ENCODE assay signal across 12 mouse cellular contexts in genomic region chr17:13677225-13678148, GRCm38 (mm10).
A peak's percentile ranks its signal among the peaks of the same experiment; 100 is the strongest.
DNase-seq lines count a peak whose midpoint lies in the region; ATAC-seq and TF ChIP-seq lines count a peak whose summit lies in the region.
"Had no signal": no experiment of that assay in that cellular context is flagged by ENCODE, and none has a peak within 500 bp of the region (broad histone marks: within the 10 kb centered on the region; RNA-seq: fewer than 3 reads in every experiment).

No protein-coding gene starts in this region.

- no peaks in the 10 kb centered on the region for H3K27me3 ChIP-seq in heart, embryonic 12.5 days (replicated peaks)
- no peaks in the 10 kb centered on the region for H3K27me3 ChIP-seq in ES-Bruce4 (ENCODE audit: control insufficient read depth, insufficient read depth, low read length, poor library complexity, severe bottlenecking)
- no peaks in the 10 kb centered on the region for H3K27me3 ChIP-seq in forebrain, embryonic 11.5 days (ENCODE audit: control insufficient read depth, insufficient read depth, low read length)
- H3K27me3 ChIP-seq in midbrain, embryonic 10.5 days (ENCODE audit: low read depth, poor library complexity, severe bottlenecking): no peaks in the 10 kb centered on the region
- H3K27me3 ChIP-seq: liver, embryonic 12.5 days had no signal

- H3K4me3 ChIP-seq in heart, embryonic 12.5 days: no peak overlapping the region
- H3K4me3 ChIP-seq in ES-Bruce4 (ENCODE audit: low read depth, low read length): 0 out of 2 replicates have a peak overlapping the region, but pooled peaks have one; percentile 11
- H3K4me3 ChIP-seq in forebrain, embryonic 11.5 days (ENCODE audit: low read depth, low read length): no peak overlapping the region
- peak overlapping the region; percentile 20; the same call in 1 of the 2 replicates for H3K4me3 ChIP-seq in midbrain, embryonic 10.5 days
- H3K4me3 ChIP-seq: liver, embryonic 12.5 days had no signal

- ATAC-seq in heart, embryonic 12.5 days (ENCODE audit: insufficient number of reproducible peaks, low FRiP score): no peak
- ATAC-seq in forebrain, embryonic 11.5 days (replicated peaks; ENCODE audit: low FRiP score): no peak
- ATAC-seq: liver, embryonic 12.5 days had no signal

- H3K4me2 ChIP-seq in heart, embryonic 12.5 days: peak overlapping the region; percentile 36
- H3K4me2 ChIP-seq in forebrain, embryonic 11.5 days (ENCODE audit: low read depth, low read length, severe bottlenecking): no peak overlapping the region
- H3K4me2 ChIP-seq: liver, embryonic 12.5 days had no signal

- H3K27ac ChIP-seq in heart, embryonic 12.5 days (ENCODE audit: poor library complexity, severe bottlenecking): peak overlapping the region; percentile 88
- H3K27ac ChIP-seq in ES-Bruce4 (ENCODE audit: insufficient read depth, low read length): peak overlapping the region; percentile 54
- peak overlapping the region; percentile 46 for H3K27ac ChIP-seq in forebrain, embryonic 11.5 days (ENCODE audit: low read depth, low read length)
- peak overlapping the region; percentile 86 for H3K27ac ChIP-seq in midbrain, embryonic 10.5 days (replicated peaks)
- H3K27ac ChIP-seq: liver, embryonic 12.5 days had no signal

- DNase-seq in heart, adult 11 months: no peak
- DNase-seq in forebrain, embryonic 11.5 days (ENCODE audit: low spot score): no peak
- DNase-seq in midbrain, embryonic 10.5 days (ENCODE audit: low spot score): no peak
- DNase-seq in thymus, postnatal 25 days: no peak
- no peak for DNase-seq in adrenal gland, adult (ENCODE audit: inconsistent age in 2 of 2, low spot score in 1 of 2)
- no peak for DNase-seq in B cell, adult 2 months
- DNase-seq: cerebellum, adult 11 months; layer of hippocampus, postnatal 36 days; right cerebral cortex, postnatal 4 days had no signal

- peaks cover 42% of the 10 kb centered on the region for H3K4me1 ChIP-seq in heart, embryonic 12.5 days (replicated peaks)
- H3K4me1 ChIP-seq in ES-Bruce4 (ENCODE audit: control insufficient read depth, insufficient read depth, low read length): no peaks in the 10 kb centered on the region
- H3K4me1 ChIP-seq in forebrain, embryonic 11.5 days (replicated peaks; ENCODE audit: control insufficient read depth, insufficient read depth, low read length): peaks cover 3% of the 10 kb centered on the region
- H3K4me1 ChIP-seq in midbrain, embryonic 10.5 days: peaks cover 49% of the 10 kb centered on the region

- 34% methylated on average over 9 of the region's 9 CpGs for WGBS in heart, embryonic 12.5 days
- WGBS in forebrain, embryonic 11.5 days: 38% methylated on average over 9 of the region's 9 CpGs
- WGBS in midbrain, embryonic 10.5 days: 35% methylated on average over 9 of the region's 9 CpGs

- H3K9ac ChIP-seq in heart, embryonic 12.5 days: peak overlapping the region; percentile 54; the same call in 1 of the 2 replicates
- peak overlapping the region; percentile 34; the same call in 1 of the 2 replicates for H3K9ac ChIP-seq in ES-Bruce4 (ENCODE audit: low read depth, poor library complexity, severe bottlenecking)
- H3K9ac ChIP-seq in forebrain, embryonic 11.5 days (ENCODE audit: low read length): peak overlapping the region; percentile 24; the same call in 1 of the 2 replicates
- H3K9ac ChIP-seq: liver, embryonic 12.5 days had no signal

- H3K36me3 ChIP-seq in heart, embryonic 12.5 days: 0 out of 2 replicates have a peak, but pooled peaks cover 3% of the 10 kb centered on the region
- no peaks in the 10 kb centered on the region for H3K36me3 ChIP-seq in ES-Bruce4 (ENCODE audit: control insufficient read depth, insufficient read depth, low read length, poor library complexity, severe bottlenecking)
- no peaks in the 10 kb centered on the region for H3K36me3 ChIP-seq in forebrain, embryonic 11.5 days (ENCODE audit: control insufficient read depth, insufficient read depth, low read length)
- no peaks in the 10 kb centered on the region for H3K36me3 ChIP-seq in midbrain, embryonic 10.5 days
- H3K36me3 ChIP-seq: liver, embryonic 12.5 days had no signal

- no peaks in the 10 kb centered on the region for H3K9me3 ChIP-seq in heart, embryonic 12.5 days (replicated peaks)
- no peaks in the 10 kb centered on the region for H3K9me3 ChIP-seq in ES-Bruce4 (replicated peaks; ENCODE audit: control insufficient read depth, insufficient read depth, low read length, poor library complexity, severe bottlenecking)
- no peaks in the 10 kb centered on the region for H3K9me3 ChIP-seq in forebrain, embryonic 11.5 days (ENCODE audit: control insufficient read depth, low read length)
- no peaks in the 10 kb centered on the region for H3K9me3 ChIP-seq in midbrain, embryonic 10.5 days (replicated peaks)
- H3K9me3 ChIP-seq: liver, embryonic 12.5 days had no signal

- no peak for TF ChIP-seq POLR2A in ES-Bruce4 (IDR thresholded peaks at IDR 0.05; ENCODE audit: insufficient read depth, low read length)

- TF ChIP-seq EP300 in ES-Bruce4 (IDR thresholded peaks at IDR 0.05; ENCODE audit: insufficient read depth, low read depth, low read length): no peak

- no peak for TF ChIP-seq CTCF in ES-Bruce4 (IDR thresholded peaks at IDR 0.05; ENCODE audit: low read depth, low read length)

Comparison
In these comparisons a context has a peak if more than half of its experiments do, and no peak if none do; other contexts are left out.
1. H3K4me3 ChIP-seq: peak in ES-Bruce4 (single experiment) and midbrain, embryonic 10.5 days (single experiment); none in heart, embryonic 12.5 days (single experiment) and forebrain, embryonic 11.5 days (single experiment).
2. Peak in every context shown above with its lines, with median percentiles within 50 percentile points of each other: H3K27ac ChIP-seq and H3K9ac ChIP-seq.